Mouse (Mus musculus) cerebellum, adult 9-10 months (tissue): ENCODE measurements around the gene Col4a1.

Experiments
- DNase-seq: peaks from one replicate; pipeline ENCODE4 v3.0.0; 2022

The Col4a1 gene

DNA sequence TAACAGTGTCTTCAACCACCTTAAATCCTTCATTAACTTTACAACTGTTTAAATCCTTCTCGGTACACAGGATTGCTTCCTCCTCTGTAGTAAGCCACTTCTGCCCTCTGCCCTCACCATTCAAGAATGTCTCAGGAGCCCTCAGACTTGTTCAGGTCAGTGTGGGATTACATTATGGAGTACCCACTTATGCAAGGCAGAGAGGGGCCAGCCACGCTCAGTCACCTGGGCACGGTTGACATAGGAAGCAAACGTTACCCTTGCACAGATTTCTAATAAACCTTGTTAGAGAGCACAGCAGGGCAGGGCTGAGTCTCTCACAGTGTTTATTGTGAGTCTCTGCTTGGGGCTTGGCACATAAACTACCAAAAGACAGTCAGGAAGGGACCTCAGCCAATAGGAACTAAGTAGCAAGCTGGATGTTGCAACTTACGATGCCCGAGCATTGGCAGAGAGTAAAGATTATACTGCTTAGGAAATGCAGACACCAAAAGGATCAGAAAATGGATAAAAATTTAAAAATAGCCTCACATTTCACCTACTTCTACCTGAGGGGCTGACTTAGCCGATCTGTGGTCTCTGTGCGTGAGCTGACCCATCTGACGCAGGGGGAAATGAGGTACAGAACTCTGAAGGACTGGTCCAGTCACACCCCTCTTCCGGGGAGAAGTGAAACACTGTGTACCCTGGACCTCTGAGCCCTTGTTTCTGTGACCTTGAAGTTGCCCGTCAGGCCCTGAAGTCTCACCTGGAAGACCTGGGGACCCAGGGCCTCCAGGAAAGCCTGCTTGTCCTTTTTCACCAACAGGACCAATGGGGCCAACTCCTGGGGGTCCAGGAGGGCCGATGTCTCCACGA is 86.8 kb downstream of the Col4a1 start:
- no peak for DNase-seq

GRCm38 (mm10) chr8:11224178-11224577 is 88.4 kb downstream of the Col4a1 start:
- no peak for DNase-seq

DNA sequence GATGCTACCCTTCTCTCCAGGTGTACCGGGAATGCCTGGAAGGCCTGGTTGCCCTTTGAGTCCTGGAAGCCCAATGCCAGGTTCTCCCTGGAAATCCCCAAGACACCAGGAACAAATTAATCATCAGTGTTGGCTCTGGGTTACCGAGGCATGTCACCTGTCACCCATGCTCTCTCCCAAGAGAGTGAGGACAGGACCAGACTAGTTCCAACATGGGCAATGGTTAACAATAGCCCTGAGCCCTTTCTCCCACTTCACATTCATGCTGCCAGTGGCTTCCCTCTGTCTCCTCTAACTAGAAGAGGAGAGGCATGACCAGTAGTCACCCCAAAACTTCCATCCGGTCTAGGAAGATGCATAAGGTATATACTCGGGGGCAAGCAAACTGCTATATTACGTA is 91.3 kb downstream of the Col4a1 start:
- no peak for DNase-seq

DNA sequence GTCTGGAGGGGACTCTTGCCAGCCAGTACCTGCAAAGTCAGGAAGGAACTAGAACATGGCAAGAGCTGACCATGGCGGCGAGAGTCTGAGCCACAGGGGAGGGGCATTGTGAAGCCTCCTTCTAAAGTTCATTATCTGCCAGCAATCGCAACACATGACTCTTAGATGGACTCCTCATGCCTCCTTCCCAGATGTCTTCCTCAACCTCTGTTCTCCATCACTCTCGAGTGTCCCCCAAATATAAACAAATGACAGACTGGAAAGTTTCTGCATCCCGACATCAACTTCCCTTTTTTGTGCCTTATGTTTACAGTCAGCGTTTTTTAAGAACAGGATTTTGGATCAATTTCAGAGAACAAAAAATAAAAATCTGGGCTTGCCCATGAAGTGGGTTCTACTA is 93.3 kb downstream of the Col4a1 start:
- no peak for DNase-seq

GRCm38 (mm10) chr8:11215231-11215630 is 97.4 kb downstream of the Col4a1 start:
- peak; percentile 62 for DNase-seq

DNA sequence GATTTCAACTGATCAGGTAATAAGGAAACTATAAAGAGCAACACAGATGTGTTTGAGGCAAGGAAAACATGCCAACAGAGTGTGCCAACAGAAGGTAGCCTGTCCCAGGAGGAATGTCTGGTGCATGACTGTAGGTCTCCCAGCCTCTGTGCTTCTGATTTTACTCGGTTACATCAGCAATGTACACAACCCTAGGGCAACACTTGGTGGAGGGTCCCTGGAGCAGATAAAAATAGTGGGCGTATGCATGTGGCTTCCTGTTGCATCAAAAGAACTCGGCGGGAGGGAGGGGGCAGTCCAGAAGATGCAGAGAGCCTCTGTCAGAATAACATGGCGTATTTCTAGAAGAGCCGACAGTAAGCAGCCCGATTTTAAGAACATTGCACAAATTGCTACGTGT is 106.1 kb downstream of the Col4a1 start:
- no peak for DNase-seq

DNA sequence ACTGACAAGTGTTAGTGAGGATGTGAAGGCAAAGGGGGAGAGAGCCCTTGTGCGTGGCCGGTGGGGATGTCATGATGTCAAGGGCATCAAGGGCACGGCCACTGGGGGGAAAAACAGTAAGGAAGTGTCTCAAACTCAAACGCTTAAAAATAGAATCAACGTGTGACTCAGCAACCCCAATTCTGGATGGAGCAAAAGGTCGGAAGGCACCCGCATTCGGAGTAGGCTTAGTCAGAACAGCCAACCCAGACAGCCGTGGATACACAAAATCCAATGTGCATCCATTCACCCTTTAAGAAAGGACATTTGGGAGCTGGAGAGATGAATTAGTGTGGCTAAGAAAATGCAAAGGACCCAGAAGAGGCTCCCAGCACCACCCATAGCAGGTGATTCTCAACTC is 107.1 kb downstream of the Col4a1 start:
- no peak for DNase-seq

DNA sequence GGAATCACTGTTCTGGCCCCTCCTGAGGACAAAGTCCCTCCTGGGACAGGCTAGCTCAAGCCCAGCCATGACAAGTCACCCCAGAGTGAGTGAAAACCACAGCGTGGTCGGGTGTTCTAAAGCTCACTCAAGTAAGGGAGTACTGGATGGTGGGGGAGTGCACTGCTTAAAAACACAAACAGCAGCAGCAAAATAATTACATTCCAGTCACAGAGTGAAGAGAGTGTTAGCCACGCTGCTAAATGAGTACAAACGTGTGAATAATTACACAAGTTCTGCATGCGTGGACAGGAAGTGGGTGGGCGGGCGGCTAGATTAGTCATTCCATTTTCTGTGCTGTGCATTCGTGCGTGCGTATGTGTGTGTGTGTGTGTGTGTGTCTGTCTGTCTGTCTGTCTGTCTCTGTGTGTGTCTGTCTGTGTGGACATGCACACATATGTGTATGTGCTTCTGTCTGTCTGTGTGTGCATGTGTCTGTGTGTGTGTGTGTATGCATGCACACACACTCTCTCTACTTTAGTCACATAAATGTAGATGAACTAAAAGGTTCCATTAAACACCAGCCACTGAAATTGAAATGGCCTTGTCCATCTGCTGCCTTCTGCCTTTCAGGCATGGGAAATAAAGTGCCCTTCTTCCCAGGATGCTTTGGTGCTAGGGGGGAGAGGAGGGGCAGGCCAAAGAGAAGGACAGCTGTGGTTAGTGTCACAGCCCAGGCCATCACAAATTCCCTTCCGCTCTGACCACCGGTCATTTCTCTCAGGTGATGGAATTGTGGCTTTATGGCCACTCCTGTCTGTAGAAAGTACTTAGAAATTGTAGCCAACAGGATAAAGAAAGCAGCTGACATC is 109.1 kb downstream of the Col4a1 start:
- no peak for DNase-seq

- peak; percentile 17 for DNase-seq
Observed at GRCm38 (mm10) chr8:11198650-11199049, 114.0 kb downstream of the Col4a1 start.

- DNase-seq = no peak
Observed at GRCm38 (mm10) chr8:11197988-11198387, 114.6 kb downstream of the Col4a1 start.

DNA sequence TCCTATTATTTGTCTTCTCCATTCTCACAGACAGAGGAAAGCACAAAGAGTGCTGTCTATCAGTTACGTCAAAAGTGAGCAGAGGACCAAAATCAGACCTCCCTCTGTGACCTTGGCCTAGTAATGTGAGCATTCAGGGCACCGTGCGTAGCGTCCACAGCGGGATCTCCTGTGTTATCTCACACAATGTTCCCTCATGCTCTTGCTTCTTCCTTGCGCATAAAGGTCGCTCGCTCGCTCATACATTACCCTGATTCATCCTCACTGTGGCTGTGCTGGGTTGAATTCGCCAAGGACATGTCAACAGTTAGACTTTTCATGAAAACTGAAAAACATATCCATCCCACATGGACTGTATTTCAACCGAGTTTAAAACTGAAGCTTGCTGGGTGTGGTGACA is 115.4 kb downstream of the Col4a1 start:
- DNase-seq = no peak

DNA sequence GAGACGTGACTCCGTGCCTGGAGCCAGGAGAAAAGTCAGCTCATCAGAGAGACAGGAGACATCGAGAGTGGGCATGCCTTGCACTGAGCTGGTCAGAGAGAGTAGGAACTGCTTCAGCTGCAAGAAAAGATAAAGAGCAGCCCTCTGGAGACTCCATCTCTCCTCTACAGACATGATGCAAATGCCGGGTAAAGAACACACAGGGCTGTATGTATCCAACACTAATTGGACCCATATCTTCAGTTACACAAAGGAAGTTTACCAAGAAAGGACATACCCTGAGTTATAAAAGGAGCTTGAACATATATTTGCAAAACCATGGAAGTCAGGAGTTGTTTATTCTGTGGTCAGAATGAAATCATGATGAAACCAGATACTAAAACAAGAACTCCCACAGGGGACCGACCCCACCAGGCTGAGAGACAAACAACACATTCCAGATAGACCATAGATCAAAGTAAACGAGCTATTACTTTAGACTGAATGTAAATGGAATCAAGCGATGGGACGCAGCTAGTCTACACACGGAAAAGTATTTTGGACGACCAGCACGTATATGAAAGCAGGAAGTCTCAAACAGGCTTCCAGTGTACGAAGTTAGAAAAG is 119.8 kb downstream of the Col4a1 start:
- DNase-seq = no peak

- DNase-seq = peak; percentile 75
Observed at GRCm38 (mm10) chr8:11187581-11188271, 124.9 kb downstream of the Col4a1 start.

GRCm38 (mm10) chr8:11186456-11186855 is 126.2 kb downstream of the Col4a1 start:
- no peak for DNase-seq

- no peak for DNase-seq
Observed at GRCm38 (mm10) chr8:11185672-11186071, 127.0 kb downstream of the Col4a1 start.

DNA sequence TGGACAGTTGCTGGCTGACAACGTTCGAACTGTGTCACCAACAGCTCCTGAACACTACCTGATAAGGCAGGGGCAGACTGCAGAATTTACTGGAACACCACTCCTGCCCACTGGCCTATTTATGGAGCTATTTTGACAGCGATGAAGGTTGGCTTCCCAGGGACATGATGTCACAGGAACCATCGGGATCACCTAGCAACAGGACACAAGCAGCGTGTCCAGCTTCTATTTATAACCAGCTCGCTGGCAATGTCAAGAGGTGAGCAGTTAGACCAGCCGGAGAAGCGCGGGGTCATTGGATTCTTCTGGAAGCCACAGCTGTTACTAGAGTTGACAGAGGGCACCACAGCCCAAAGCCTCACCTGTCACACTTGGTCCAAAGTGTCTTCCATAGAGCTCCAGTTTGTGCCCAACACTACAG is 129.0 kb downstream of the Col4a1 start:
- peak; percentile 73 for DNase-seq

DNA sequence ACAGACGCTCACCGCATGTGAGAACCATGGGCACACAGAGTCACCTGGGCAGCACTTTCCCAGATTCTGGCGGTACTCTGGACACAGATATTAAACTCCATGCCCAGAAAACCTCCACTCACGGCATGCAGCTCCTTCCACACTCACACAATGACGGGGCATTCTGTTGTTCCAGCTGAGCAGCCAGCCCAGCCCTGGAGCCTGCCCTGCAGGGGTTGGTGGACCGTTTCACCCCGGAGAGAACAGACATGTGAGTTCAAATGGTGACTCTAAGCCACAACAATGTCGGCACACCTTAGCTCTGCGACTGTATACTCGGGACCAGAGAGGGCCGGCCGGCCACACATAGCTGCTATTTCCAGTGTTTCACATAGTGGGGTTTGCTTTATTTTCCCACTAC is 130.0 kb downstream of the Col4a1 start:
- no peak for DNase-seq

DNA sequence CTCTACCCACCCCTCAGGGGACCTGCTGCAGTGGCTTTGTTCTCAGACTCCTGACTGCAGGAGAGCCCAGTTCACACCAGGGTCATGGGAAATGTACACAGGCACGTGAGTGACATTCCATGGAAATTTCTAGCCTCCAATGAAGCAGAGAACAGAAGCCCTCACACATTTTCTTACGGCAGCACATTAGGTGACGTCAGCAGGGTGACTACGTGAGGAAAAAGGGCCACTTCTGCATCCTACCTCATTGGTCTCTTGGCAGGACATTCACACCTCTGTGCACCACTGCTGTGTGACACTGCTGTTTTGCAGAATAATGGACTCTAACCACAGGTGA is 130.5 kb downstream of the Col4a1 start:
- no peak for DNase-seq

DNA sequence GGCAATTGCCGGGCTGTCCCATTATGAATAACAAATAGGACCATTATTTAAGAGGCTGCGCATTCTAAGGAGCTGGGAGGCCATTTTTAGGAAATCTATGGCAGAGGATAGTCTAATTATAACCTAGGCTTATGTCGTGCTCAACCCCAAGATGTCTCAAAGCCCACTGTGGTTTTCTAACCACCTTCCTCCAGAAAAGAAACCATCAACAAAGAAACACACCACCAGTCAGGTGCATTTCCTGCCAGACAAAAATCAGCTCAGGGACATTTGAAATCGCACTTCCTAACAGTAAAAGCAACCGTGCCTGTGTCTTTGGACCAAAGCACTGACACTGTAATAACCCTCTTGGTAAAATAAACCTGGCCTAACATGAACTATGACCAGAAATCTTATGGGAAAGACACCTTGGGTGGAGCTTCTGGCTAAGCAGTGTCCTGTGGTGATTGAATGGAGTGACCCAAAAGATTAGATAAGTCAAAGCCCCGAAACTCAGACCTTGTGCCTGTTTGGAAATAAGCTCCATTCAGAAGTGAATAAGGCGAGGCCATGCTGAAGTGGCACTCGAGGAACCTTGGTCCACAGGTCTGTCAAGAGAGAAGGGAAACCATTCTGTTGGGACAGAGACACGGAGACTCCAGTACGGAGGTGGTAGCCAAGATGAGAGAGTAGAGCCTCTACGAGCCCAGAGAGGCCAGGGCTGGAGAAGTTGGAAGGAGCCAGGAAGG is 131.0 kb downstream of the Col4a1 start:
- no peak for DNase-seq

- DNase-seq = no peak
Observed at GRCm38 (mm10) chr8:11179869-11180268, 132.8 kb downstream of the Col4a1 start.

- no peak for DNase-seq
Observed at GRCm38 (mm10) chr8:11176393-11176792, 136.2 kb downstream of the Col4a1 start.
